Mouse (Mus musculus): Measurements from ENCODE around the gene Igf1.

The Igf1 gene

GRCm38 (mm10) chr10:87860181-87861103 lies 2.4 kb downstream of the Igf1 start:
- DNase-seq (ENCODE audit: low read depth, low spot score), result peak; percentile 27

DNA sequence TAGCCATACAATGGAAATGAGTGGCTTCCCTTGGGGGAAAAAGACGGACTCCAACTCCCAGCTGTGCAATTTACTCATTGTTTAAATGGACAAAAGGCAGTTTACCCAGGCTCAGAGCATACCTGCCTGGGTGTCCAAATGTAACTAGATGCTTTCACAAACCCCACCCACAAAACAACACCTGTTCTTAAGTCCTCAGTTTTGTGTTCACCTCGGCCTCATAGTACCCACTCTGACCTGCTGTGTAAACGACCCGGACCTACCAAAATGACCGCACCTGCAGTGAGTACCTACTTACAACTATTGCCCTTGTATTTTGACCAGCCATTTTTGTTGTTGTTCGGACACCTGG lies 3.0 kb downstream of the Igf1 start:
- no peak for DNase-seq (ENCODE audit: low read depth, low spot score)

- no peak for DNase-seq (ENCODE audit: low read depth, low spot score)
Measured at GRCm38 (mm10) chr10:87862899-87863298, 4.8 kb downstream of the Igf1 start.

DNA sequence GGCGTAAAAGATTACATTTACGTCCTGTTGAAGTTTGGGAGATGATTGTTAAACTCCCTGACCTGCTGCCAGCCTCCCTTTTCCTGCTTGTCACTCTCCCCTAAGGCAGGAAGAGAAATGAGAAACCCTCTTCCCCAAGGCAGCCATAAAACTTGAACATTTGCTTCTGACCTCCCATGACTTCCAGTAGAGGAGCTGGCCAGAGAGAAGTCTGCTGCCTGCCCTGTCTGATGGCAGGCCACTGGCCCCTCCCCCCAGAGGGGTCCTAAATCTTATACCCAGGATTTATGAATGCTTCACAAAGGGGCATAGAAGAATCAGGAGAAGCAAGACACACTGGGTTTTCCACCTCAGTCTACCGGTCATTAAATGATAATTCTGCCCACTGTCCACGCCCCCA lies 5.3 kb downstream of the Igf1 start:
- DNase-seq (ENCODE audit: low read depth, low spot score), result no peak

- peak; percentile 14 for DNase-seq (ENCODE audit: low read depth, low spot score)
Measured at GRCm38 (mm10) chr10:87865712-87866111, 7.6 kb downstream of the Igf1 start.

GRCm38 (mm10) chr10:87866448-87866847 lies 8.4 kb downstream of the Igf1 start:
- no peak for DNase-seq (ENCODE audit: low read depth, low spot score)

- no peak for DNase-seq (ENCODE audit: low read depth, low spot score)
Measured at GRCm38 (mm10) chr10:87867217-87867616, 9.2 kb downstream of the Igf1 start.

GRCm38 (mm10) chr10:87867631-87868030 lies 9.6 kb downstream of the Igf1 start:
- DNase-seq (ENCODE audit: low read depth, low spot score), result no peak

DNA sequence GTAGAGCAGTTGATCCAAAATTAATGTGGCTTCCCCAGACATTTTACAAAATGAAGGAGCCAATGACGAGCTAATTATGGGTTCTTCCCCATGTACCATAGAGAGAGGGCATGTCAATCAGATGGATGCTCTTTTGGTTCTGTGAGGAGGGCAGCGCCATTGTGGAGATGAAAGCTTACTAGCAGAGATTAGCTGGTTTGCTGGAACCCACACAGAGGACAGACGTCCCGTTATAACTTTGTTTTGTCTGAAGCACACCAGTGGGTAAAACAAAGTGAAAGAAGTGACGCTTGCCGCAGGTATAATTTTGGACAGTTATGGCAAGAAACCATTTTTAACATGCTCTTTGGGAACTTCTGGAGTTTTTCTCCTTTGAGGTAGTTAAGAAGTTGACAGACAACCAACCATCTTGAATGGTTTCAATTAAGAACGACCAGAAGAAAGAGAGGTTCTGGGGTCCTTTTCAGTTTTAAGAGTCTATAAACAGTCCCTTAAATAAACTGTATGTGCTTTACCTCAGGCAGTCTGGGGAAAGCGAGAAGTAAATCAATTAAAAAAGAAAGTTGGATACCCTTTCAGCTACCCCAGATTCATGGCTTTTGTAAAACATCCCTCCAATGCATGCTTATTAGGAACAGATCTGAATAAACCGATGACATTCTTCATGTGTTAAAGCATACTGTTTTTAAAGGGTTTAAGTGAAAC lies 10.4 kb downstream of the Igf1 start:
- DNase-seq (ENCODE audit: low read depth, low spot score), result no peak

GRCm38 (mm10) chr10:87869151-87869550 lies 11.1 kb downstream of the Igf1 start:
- DNase-seq (ENCODE audit: low read depth, low spot score), result no peak

GRCm38 (mm10) chr10:87869691-87870090 lies 11.6 kb downstream of the Igf1 start:
- DNase-seq (ENCODE audit: low read depth, low spot score), result no peak

GRCm38 (mm10) chr10:87871863-87872647 lies 14.0 kb downstream of the Igf1 start:
- DNase-seq (ENCODE audit: low read depth, low spot score), result no peak

DNA sequence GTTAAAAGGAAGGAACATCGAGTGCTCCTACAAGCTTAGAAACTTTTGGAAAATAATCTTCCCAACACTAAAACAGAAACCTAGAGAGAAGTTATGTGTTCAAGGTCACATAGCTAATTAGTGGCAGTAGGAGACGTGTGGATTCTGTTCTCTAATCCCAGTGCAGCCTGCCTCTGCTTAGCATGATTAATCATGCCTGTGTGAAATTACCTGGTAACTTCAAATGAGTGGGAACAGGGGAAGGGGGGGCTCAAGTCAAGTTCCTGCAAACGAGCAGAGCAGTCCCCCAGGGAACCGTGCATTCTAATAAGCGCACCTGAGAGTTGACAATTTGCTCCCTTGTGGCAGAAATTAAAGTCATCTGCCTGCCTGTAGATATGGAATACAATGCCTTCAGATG lies 14.8 kb downstream of the Igf1 start:
- no peak for DNase-seq (ENCODE audit: low read depth, low spot score)

DNA sequence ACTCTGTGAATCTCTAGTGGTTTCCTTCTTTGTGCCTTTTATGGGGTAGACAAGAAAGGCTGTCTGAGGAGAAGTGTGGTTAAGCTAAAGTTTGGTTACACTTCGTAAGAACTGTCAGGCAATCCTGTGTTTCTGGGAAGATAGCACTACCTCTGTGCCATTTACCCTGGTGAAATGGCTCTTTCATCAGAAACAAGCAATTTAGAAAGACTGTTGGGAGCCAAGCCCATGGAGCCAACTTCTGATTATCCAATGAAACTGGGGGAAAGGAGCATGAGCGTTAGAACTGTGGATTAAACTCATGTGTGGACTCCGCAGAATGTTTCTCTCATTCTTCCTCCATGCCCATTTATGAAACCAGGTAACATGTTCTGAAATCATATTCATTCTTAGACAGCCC lies 15.5 kb downstream of the Igf1 start:
- no peak for DNase-seq (ENCODE audit: low read depth, low spot score)

DNA sequence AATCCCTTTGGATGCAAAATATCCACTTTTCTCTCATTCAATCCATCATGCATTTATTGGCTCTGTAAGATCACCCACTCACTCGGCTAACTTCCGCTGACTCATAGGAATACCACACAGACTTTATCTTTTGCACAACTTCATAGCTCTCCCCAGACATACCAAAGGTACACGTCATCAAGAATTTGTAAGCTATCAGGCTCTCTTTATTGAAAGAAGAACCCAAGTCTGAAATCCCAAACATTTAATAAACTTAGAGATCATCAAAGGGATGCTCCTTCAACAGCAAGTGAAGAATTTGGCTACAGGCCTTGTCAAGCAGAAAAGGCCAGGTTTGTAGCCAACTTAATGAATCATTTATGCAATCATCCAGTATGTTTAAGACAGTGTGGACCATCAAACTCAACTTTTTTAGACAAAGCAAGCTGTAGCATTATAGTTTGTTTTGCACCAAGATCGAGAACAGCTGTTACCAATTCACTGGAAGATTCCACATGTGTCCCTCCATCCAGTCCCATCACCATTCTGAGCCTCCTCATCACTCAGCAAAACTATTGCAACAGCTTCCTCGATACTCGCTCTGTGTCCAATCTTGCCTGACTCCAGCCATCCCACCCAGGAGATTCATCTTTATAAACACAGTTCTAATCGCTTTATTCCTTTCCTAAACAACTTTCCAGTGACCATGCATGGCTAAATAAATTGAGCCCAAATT lies 22.2 kb downstream of the Igf1 start:
- no peak for DNase-seq (ENCODE audit: low read depth, low spot score)

DNA sequence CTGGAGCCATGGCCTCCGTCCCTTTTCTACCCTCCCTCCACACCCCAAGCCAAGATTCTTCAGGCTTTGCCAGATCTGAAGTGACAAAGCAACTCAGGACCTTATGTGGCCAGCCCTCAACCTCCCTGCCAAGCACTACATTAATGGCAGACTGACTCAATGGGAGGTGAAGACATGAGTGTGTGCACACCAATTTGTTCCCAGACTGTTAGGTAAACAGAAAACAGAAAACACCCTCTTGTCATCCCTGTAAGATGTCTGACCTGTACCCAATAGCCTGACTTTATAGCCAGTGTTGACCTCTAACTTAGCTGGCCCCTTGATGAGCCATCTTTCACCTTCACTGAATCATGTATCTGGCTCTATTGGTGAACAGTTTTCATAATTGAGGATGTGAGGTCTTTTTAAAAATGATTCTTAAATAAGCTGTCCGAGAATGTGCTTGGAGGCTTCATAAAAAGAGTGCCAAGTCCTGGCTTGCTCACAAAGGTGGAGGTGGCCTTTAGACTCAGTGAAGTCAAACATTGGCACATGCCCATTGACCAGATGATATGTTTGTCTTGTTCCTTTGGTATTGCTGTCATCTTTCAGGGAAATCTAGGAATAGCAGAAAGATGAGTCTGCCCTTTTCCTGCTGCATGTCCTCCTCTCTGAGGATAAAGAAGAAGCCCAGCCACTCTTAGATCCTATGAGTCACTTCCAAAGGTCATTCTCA lies 27.4 kb downstream of the Igf1 start:
- DNase-seq (ENCODE audit: low read depth, low spot score), result no peak

GRCm38 (mm10) chr10:87889850-87890249 lies 31.8 kb downstream of the Igf1 start:
- peak; percentile 29 for DNase-seq (ENCODE audit: low read depth, low spot score)

DNA sequence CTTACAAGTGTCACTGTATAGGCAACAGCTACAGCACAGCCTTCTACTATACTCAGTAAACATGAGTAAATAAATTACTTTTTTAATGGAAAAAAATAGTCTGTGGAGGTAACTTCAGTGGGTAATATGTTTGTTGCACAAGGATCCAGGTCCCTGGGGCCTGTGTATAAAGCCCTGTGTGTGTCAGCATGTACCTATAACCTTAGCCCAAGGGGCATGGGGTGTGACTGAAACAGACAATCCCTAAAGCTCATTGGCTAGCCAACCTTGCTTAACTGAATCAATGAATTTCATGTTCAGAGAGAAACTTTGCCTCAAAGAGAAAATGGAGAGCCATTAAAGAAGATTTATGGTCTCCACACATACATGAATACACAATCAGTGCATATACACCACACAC lies 34.2 kb downstream of the Igf1 start:
- DNase-seq (ENCODE audit: low read depth, low spot score), result no peak

- DNase-seq (ENCODE audit: low read depth, low spot score), result no peak
Measured at GRCm38 (mm10) chr10:87893272-87893671, 35.2 kb downstream of the Igf1 start.

- no peak for DNase-seq (ENCODE audit: low read depth, low spot score)
Measured at GRCm38 (mm10) chr10:87894461-87895120, 36.5 kb downstream of the Igf1 start.

Measured in brain, adult 2 months (tissue).